Mouse (Mus musculus): ENCODE measurements around the gene Ncbp3. TPM values are rescaled to one million over a fixed set of nuclear protein-coding genes. Genes with fewer than 3 reads are reported as not detected.

Gene Ncbp3
- total and polyA plus RNA-seq, 3 experiments, result 11.9 to 13.9 (median 12.1) TPM

- dilution Hi-C loops (cut with MboI; ENCODE audit: extremely low pct_ligation_motif_present, extremely low pct_unique_long_range_greater_than_20kb, low sequenced_read_pairs), result no loop called here
- Histone ChIP-seq H3K4me3 (replicated peaks in 1 of 3; ENCODE audit: low read depth in 2 of 3, low read length in 2 of 3, poor library complexity in 1 of 3) (no peak overlapping the region), H3K79me2 (replicated peaks; ENCODE audit: control insufficient read depth, extremely low read depth, insufficient read depth, poor library complexity, severe bottlenecking) (no peaks in the 10 kb centered on the region), H3K27me3 (replicated peaks) (no peaks in the 10 kb centered on the region), H3K9me3 (replicated peaks; ENCODE audit: low read length) (no peaks in the 10 kb centered on the region), H3K9ac (ENCODE audit: insufficient read depth, low read depth) (no peak overlapping the region), H3K4me2 (ENCODE audit: insufficient read depth, low read depth, poor library complexity, severe bottlenecking) (no peak overlapping the region), H3K36me3 (replicated peaks in 1 of 2; ENCODE audit: control insufficient read depth in 1 of 2, insufficient read depth in 1 of 2, low read length in 1 of 2) (peaks cover 21 to 76% of the 10 kb centered on the region in 2 experiments), H3K4me1 (ENCODE audit: control insufficient read depth in 1 of 2, insufficient read depth in 2 of 2) (peaks cover under 1 to 10% of the 10 kb centered on the region in 2 experiments; a peak in 2 of 4 replicates), H3K27ac (ENCODE audit: insufficient read depth, low read depth) (no peak overlapping the region)
- TF ChIP-seq MXI1 (IDR thresholded peaks at IDR 0.05; ENCODE audit: low read depth, low read length) (no peak), PAX5 (IDR thresholded peaks at IDR 0.05; ENCODE audit: low read length) (no peak), ZMIZ1 (IDR thresholded peaks at IDR 0.05; ENCODE audit: low read depth, low read length) (no peak), E2F4 (IDR thresholded peaks at IDR 0.05; ENCODE audit: insufficient replicate concordance, low read depth, low read length) (no peak), MYC (IDR thresholded peaks at IDR 0.05; ENCODE audit: low read depth, low read length) (no peak), TBP (conservative IDR thresholded peaks at IDR 0.05; ENCODE audit: low read depth, low read length) (no peak), USF1 (IDR thresholded peaks at IDR 0.05; ENCODE audit: low read depth, low read length) (no peak)
- in situ Hi-C loops (cut with MboI; ENCODE audit: low pct_ligation_motif_present, low pct_unique_long_range_greater_than_20kb, low sequenced_read_pairs), result no loop called here
- DNase-seq (ENCODE audit: extremely low read depth), result no peak
Measured at GRCm38 (mm10) chr11:73030821-73031498, 16.6 kb upstream of the Ncbp3 start.

GRCm38 (mm10) chr11:73031536-73031935, 16.0 kb upstream of the Ncbp3 start:
- H3K4me3 ChIP-seq (replicated peaks in 1 of 3; ENCODE audit: low read depth in 2 of 3, low read length in 2 of 3, poor library complexity in 1 of 3), result no peak overlapping the region
- H3K79me2 ChIP-seq (replicated peaks; ENCODE audit: control insufficient read depth, extremely low read depth, insufficient read depth, poor library complexity, severe bottlenecking), result no peaks in the 10 kb centered on the region
- TF ChIP-seq ZMIZ1 (IDR thresholded peaks at IDR 0.05; ENCODE audit: low read depth, low read length) (no peak), UBTF (IDR thresholded peaks at IDR 0.05; ENCODE audit: low read depth, low read length) (no peak), MAZ (IDR thresholded peaks at IDR 0.05; ENCODE audit: low read depth, low read length) (no peak)
- no peak overlapping the region for H3K27ac ChIP-seq (ENCODE audit: insufficient read depth, low read depth)
- H3K9ac ChIP-seq (ENCODE audit: insufficient read depth, low read depth), result no peak overlapping the region
- no peak for DNase-seq (ENCODE audit: extremely low read depth)
- H3K36me3 ChIP-seq (replicated peaks in 1 of 2; ENCODE audit: control insufficient read depth in 1 of 2, insufficient read depth in 1 of 2, low read length in 1 of 2), result peaks cover 21 to 76% of the 10 kb centered on the region in 2 experiments
- no peak overlapping the region for H3K4me2 ChIP-seq (ENCODE audit: insufficient read depth, low read depth, poor library complexity, severe bottlenecking)
- dilution Hi-C loops (cut with MboI; ENCODE audit: extremely low pct_ligation_motif_present, extremely low pct_unique_long_range_greater_than_20kb, low sequenced_read_pairs), result no loop called here
- in situ Hi-C loops (cut with MboI; ENCODE audit: low pct_ligation_motif_present, low pct_unique_long_range_greater_than_20kb, low sequenced_read_pairs), result no loop called here
- no peaks in the 10 kb centered on the region for H3K27me3 ChIP-seq (replicated peaks)
- peaks cover 6 to 16% of the 10 kb centered on the region in 2 experiments; a peak in 3 of 4 replicates for H3K4me1 ChIP-seq (ENCODE audit: control insufficient read depth in 1 of 2, insufficient read depth in 2 of 2)
- no peaks in the 10 kb centered on the region for H3K9me3 ChIP-seq (replicated peaks; ENCODE audit: low read length)

GRCm38 (mm10) chr11:73036077-73036476, 11.5 kb upstream of the Ncbp3 start:
- peaks cover 27 to 74% of the 10 kb centered on the region in 2 experiments for H3K36me3 ChIP-seq (replicated peaks in 1 of 2; ENCODE audit: control insufficient read depth in 1 of 2, insufficient read depth in 1 of 2, low read length in 1 of 2)
- H3K27ac ChIP-seq (ENCODE audit: insufficient read depth, low read depth), result no peak overlapping the region
- H3K4me2 ChIP-seq (ENCODE audit: insufficient read depth, low read depth, poor library complexity, severe bottlenecking), result no peak overlapping the region
- no peaks in the 10 kb centered on the region for H3K9me3 ChIP-seq (replicated peaks; ENCODE audit: low read length)
- TF ChIP-seq MYC (IDR thresholded peaks at IDR 0.05; ENCODE audit: low read depth, low read length) (no peak), CHD2 (IDR thresholded peaks at IDR 0.05; ENCODE audit: low read length) (no peak), MAX (IDR thresholded peaks at IDR 0.05; ENCODE audit: low read length) (no peak), MAFK (IDR thresholded peaks at IDR 0.05; ENCODE audit: insufficient replicate concordance, low read length) (no peak), POLR2A (IDR thresholded peaks at IDR 0.05; ENCODE audit: low read depth, low read length) (no peak), POLR2AphosphoS2 (IDR thresholded peaks at IDR 0.05; ENCODE audit: low read depth, low read length) (no peak), TCF12 (IDR thresholded peaks at IDR 0.05; ENCODE audit: low read depth, low read length) (no peak), ELF1 (IDR thresholded peaks at IDR 0.05; ENCODE audit: low read depth, low read length) (no peak), TBP (conservative IDR thresholded peaks at IDR 0.05; ENCODE audit: low read depth, low read length) (no peak), MAZ (IDR thresholded peaks at IDR 0.05; ENCODE audit: low read depth, low read length) (no peak), IRF4 (IDR thresholded peaks at IDR 0.05; ENCODE audit: low read depth, low read length) (no peak)
- H3K4me3 ChIP-seq (replicated peaks in 1 of 3; ENCODE audit: low read depth in 2 of 3, low read length in 2 of 3, poor library complexity in 1 of 3), result no peak overlapping the region
- H3K4me1 ChIP-seq (ENCODE audit: control insufficient read depth in 1 of 2, insufficient read depth in 2 of 2), result peaks cover 26 to 39% of the 10 kb centered on the region in 2 experiments
- no peak for DNase-seq (ENCODE audit: extremely low read depth)
- no peak overlapping the region for H3K9ac ChIP-seq (ENCODE audit: insufficient read depth, low read depth)
- H3K27me3 ChIP-seq (replicated peaks), result no peaks in the 10 kb centered on the region
- in situ Hi-C loops (cut with MboI; ENCODE audit: low pct_ligation_motif_present, low pct_unique_long_range_greater_than_20kb, low sequenced_read_pairs), result no loop called here
- dilution Hi-C loops (cut with MboI; ENCODE audit: extremely low pct_ligation_motif_present, extremely low pct_unique_long_range_greater_than_20kb, low sequenced_read_pairs), result no loop called here
- H3K79me2 ChIP-seq (replicated peaks; ENCODE audit: control insufficient read depth, extremely low read depth, insufficient read depth, poor library complexity, severe bottlenecking), result no peaks in the 10 kb centered on the region

All from CH12.LX (cell line).